Mouse (Mus musculus) urinary bladder, postnatal 14 days (tissue): ENCODE results near the gene Rnasek.

Experiments
- DNase-seq: peaks from one replicate; pipeline ENCODE4 v3.0.0; 2021; ENCODE audit warnings: low spot score

Rnasek gene

DNA sequence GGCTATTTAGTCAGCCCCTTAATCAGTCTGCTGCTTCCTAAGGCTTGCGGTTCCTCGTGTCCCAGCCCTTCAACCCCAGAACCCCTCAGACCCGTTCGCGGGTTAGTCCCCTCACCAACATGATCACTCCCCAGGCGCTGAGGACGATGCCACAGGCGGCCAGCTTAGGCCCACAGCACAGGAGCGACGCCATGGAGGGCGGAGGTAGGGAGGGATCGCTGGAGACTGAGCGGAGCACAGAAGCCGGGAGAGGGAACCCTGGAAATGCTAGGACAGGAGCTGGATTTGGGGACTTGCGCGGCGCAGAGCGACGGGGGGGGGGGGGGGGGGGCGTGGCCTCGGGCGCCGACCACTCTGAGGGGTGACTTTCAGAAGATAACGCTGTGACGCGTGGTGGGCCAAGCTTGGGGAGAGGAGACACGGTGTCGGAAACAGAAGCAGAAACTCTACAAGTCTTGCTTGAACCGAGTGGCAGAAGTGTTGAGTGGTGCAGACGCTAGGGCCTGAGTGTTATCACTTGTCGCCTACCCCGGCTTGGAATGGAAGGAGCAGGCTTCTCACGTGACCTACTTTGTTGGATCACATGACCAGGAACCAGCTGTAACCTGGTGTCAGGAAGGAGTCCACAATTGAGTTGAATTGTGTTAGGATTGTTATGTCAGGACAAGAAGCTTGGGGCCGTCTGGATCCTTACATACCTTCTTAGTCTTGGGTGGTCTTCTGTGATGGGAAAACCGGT, at the start of gene Rnasek, which contains the start of gene Gm21988:
Gene Rnasek (minus strand): TSS at position 302 of the 739 bp plus-strand sequence.
Gene Gm21988 (minus strand): TSS at position 290 of the 739 bp plus-strand sequence.
- DNase-seq, result peak; percentile 80

GRCm38 (mm10) chr11:70289236-70289635, 49.6 kb upstream of the Rnasek start:
- DNase-seq, result peak; percentile 41

DNA sequence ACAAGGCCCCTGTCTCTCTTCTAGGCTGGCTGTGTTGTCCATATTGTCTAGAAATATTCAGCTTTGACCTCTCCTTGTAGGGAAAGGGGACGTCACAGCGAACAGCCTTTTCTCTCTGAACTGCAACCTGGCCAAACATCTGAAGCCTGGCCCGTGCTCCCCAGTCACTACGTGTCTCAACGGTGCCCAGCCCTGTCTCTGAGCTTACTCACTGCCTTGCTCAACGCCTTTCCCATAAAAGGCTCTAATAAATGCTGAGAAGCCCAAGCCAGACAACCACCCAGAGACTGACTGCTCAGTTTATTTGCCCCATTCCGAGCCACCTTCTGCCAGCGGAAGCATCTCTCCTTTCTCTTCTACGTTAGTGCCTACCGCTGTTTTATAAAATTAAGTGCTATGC, 48.5 kb upstream of the Rnasek start:
- peak; percentile 70 for DNase-seq

DNA sequence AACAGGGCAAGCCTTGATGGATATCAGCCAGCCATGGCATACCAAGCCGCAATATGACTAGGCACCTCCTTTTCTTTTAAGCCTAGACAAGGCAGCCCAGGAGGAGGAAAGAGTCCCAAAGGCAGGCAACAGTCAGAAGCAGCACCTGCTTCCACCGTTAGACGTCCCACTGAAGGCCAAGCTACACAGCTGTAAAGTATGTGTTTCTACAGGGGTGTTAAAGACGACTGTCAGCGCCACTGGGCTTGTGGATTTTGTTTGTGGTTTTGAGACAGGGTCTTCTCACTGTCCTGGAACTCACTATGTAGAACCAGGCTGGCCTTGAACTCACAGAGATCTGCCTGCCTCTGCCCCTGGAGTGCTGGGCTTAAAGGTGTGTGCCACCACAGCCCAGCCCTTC, 46.0 kb upstream of the Rnasek start:
- DNase-seq, result no peak

GRCm38 (mm10) chr11:70284757-70285156, 45.1 kb upstream of the Rnasek start:
- DNase-seq, result no peak

DNA sequence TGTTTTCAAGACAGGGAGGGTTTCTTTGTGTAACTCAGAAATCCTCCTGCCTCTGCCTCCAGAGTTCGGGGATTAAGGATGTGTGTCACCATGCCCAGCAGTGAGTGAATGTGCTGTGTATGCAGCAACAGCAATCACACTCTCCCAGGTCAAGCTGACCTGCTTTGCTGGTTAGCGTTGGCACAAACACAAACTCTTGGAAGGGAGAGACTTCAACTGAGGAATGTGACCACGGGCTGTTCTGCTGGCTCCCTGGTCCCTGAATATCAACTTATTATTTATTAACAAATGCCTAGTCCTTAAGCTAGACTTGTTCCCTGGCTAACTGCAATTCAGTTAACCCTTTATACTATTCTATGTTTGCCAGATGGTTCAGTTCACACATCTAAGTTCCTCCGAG, 44.0 kb upstream of the Rnasek start:
- no peak for DNase-seq

DNA sequence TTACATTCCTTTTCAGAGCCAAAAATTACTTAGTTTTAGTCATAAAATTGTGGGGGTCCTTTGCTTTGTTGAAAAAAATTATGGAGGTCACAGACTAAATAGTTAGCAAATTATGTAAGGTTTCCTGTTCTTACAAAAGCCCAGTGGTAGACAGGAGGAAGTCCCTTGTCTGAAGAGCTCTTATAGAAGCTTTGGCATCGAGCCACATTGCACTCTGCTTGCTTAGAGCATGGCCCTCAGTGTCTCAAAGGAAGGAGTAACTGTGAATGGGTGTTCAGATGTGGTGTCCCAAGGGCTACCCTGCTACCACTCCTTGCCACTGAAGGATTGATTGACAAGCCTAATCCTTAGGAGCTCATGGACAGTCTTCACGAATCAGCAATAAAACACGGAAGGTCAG, 40.8 kb upstream of the Rnasek start:
- DNase-seq, result peak; percentile 28

GRCm38 (mm10) chr11:70278961-70279360, 39.3 kb upstream of the Rnasek start:
- no peak for DNase-seq

GRCm38 (mm10) chr11:70271641-70272040, 32.0 kb upstream of the Rnasek start:
- no peak for DNase-seq

DNA sequence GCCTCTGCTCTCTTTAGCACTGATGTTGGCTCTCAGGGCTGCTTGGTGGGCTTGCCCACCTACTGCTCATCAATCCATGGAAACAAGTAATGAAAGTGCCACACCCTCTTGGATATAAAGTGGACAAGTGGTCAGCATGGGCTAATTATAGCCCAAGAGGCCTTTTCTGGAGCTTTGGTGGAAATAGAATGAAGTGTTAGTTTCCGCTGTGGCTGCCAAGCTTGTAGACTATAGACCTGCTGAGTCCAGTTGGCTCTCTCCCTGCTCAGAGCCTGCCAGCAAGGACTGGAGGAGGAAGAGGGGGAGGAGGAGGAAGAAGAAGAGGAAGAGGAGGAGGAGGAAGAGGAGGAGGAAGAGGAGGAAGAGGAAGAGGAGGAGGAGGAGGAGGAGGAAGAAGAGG, 26.8 kb upstream of the Rnasek start:
- no peak for DNase-seq

GRCm38 (mm10) chr11:70265819-70266218, 26.2 kb upstream of the Rnasek start:
- no peak for DNase-seq

DNA sequence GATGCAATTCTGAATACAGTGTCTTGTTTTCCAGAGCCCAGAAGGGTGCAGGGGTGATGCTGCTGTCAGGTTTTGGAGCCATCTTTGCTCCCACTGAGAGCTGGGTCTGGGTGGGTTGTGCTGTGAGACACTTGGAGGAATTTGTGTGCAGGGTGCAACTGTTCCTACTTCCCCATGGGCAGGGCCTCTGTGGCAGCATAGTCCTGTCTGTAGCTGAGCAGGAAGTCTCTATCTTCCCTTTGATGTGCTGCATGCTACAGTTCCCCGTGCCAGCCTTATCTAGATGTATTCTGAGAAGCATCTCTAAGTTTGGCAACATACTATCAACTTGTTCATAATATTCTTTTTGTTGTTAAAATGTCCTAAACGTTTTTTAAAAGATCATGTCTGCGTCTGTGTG, 25.6 kb upstream of the Rnasek start:
- no peak for DNase-seq

DNA sequence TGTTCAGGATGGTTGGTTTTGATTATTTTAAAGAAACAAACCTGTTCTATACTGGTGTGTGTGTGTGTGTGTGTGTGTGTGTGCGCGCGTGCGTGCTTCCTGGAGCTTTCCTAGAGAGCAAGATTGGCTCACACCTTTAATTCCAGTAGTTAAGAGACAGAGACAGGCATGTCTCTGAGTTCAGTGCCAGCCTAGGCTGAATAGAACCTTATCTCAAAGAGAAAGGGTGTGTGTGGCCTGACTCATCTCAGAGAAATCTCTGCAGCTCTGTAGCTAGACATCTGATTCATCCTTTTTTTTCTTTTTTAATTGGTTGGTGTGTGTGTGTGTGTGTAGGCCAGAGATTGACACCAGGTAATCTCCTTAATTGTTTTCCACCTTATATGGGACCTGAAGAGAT, 19.4 kb upstream of the Rnasek start:
- DNase-seq, result no peak

DNA sequence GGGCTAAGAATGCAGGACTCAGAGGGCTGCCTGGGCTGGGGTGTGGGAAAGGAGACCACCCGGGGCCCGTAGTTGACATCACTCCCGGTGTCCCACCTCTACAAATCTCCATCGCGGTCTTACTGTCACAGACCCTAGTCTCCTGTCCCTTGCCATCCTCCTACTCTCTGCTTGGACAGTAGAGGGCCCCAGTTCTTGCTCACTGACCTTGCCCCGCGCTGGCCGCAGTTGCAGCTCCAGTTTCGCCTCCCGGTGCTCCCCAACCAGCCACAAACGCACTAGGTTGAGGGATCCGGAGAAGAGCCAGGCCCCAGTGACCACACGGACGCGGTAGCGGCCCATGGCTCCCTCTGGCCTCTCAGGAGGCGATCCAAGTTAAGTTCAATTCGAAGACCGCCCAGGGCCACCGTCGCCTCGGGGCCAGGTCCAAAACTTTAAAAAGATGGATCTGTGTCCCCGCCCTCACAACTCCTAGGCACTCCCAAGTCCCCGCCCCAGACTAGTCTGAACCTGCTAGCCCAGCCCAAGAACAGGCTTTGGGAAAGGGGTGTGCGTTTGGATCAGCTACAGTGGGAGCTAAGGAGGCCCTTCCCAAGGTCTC, 15.4 kb upstream of the Rnasek start, which contains the start of gene Alox12:
Gene Alox12 (minus strand): TSS at position 423 of the 601 bp plus-strand sequence.
- DNase-seq, result peak; percentile 79

DNA sequence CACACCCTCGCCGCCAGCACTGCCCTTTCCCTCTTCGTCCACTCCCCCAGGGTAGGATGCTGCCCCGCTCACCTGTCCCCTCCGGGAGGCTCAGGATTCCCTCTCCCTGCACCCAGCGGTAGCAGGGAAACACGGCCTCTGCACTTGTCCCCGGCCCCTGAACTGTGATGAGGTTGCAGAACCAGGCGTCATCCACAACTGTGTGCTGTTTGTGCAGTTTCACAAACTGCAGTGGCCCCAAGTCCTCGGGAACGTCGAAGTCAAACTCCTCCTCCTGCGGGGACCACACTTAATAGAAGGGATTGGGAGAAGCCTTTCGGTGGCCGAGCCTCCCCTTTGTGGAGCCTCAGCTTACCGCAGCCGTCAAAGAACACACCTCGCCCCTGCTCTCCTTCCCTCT, 14.7 kb upstream of the Rnasek start:
- no peak for DNase-seq

DNA sequence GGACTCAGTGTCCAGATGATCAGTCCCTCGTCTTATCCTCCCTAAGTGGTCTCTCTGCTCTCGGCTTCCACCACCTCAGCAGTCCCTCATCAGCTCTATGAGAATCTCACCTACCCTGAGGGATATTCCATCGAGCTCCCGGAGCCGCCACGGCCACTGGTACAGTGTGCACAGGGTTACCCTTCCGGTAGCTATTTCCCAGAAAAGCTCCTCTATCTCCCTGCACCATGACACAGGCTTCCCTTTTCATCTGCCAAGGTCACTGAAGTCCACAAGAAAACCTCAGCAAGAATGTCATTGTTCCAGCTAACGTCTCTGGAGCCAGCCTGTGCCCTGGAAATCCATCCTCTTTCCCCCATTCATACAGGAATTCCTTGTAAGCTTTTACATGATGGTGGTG, 12.2 kb upstream of the Rnasek start:
- no peak for DNase-seq

DNA sequence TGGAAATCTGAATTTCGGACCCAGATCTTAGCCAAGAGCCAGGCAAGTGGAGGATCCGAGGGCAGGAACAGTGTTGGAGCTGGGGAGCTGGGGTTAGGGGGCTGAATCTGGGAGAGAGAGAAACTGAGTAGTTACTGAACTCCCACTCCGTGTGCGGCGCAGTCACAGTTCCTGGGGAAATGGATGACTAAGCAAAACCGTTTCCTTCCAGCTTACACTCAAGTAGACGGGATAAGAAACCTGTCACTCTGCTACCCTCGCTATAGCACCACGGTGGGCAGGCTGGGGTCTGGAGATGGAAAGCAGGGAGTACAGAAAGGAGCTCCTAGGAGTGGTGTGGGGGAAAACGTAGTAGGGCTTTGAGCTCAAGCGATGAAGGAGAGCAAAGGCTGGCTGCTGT, 10.5 kb upstream of the Rnasek start:
- no peak for DNase-seq

DNA sequence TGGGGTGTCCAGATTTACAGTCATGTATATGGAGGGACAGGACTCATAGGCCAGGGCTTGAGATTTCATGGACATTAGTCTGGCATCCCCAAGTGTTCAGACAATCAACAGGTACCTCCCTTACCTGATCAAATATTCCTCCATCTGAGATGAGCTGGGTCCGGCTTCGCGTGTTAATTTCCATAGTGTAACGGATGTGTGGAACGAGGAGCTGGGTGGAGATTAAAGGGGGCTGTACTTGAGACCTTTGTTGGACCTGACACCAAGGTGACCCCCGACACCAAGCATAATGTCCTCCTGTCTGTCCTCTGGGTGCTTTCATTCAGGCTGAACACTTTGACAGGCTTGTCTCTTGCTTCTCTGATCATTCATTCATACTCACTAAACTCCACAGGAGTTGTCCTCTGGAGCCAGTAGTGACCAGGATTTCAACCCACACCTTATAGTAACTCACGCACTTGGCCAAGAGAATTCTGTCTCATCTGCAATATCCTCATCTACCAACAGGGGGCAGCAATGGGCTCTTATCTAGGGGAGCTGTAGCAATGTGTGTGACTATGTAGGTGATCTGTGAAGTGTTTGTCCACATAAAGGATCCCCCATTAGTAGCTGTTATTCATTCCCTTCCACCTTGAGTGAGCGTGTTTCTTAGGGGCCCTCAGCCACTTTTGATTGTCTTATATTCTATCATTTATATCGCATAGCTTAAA, 7.6 kb upstream of the Rnasek start:
- peak; percentile 79 for DNase-seq

DNA sequence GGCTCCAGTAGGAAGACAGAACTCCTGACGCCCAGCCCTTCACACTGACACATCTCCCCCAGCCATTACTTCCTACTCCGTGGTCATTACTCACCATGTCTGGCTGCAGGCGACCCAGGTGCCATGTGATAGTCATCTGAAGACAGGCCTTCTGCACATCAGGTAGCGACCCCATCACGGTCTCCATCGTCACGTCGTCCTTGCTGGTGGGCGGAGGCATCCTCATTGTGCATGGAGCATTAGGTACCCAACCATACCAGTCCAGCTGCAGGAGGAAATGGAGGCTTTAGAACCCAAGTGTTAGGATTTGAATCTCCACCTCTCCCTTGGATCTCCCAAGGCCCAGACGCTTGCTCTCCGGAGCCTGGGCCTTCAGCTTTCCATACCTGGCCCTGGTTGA, 2.9 kb upstream of the Rnasek start:
- DNase-seq, result no peak

DNA sequence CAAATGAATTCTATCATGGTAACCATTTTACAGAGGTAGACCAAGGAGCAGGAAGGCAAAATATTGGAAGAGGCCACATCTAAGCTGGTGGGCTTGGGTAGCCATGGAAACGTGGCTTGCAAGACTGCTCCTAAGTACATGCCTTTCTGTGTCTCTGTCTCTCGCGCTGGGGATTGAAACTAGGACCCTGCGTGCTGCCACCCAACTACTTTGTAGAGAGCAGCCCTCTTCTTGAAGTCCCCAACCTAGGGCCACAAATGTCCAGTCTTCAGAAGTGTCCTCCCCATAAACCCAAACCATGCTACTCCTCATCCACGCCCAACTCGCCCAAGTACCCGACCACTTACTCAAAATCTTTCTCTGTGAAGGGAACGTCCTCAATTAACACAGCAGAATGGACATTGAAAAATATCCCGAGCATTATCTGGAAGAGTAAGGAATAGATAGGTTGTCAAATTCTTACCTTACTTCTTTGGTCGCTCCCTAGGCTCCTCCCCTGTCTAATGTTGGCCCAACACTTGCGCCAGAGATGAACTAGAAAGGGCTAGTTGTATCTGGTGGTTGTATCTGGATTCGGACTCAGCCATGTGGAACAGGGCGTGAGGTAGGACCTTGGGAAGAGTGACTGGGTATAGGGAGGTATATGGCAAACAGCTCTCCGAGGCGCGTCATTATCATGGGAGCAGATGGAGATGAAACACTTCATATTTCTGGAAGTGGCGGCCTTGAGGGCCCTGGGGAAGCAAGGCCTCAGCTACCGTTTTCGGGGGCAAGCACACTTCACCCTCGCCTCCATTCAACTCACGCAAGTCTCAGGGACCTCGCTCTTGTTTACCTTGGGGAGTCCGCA, 826 bp downstream of the Rnasek start:
- no peak for DNase-seq

GRCm38 (mm10) chr11:70237457-70238167, 2.0 kb downstream of the Rnasek start, which contains the start of gene 0610010K14Rik:
Gene 0610010K14Rik (minus strand): TSS chr11:70237914.
- peak; percentile 98 for DNase-seq
